Mouse (Mus musculus): ENCODE measurements around the gene Cacna1a.

The Cacna1a gene

GRCm38 (mm10) chr8:84388275-84388674 lies at the start of gene Cacna1a:
Gene Cacna1a (plus strand): TSS chr8:84388440.
- DNase-seq (ENCODE audit: low spot score), result no peak

- no peak for DNase-seq (ENCODE audit: low spot score)
These were observed 49.7 kb upstream of the Cacna1a start for GRCm38 (mm10) chr8:84338493-84338892.

GRCm38 (mm10) chr8:84339320-84339719 lies 48.9 kb upstream of the Cacna1a start:
- no peak for DNase-seq (ENCODE audit: low spot score)

- DNase-seq (ENCODE audit: low spot score), result no peak
These were observed 48.4 kb upstream of the Cacna1a start for GRCm38 (mm10) chr8:84339867-84340266.

- DNase-seq (ENCODE audit: low spot score), result no peak
These were observed 47.6 kb upstream of the Cacna1a start for GRCm38 (mm10) chr8:84340671-84341070.

GRCm38 (mm10) chr8:84345493-84345892 lies 42.7 kb upstream of the Cacna1a start:
- no peak for DNase-seq (ENCODE audit: low spot score)

- no peak for DNase-seq (ENCODE audit: low spot score)
These were observed 41.8 kb upstream of the Cacna1a start for GRCm38 (mm10) chr8:84346421-84346820.

- DNase-seq (ENCODE audit: low spot score), result no peak
These were observed 38.7 kb upstream of the Cacna1a start for GRCm38 (mm10) chr8:84349526-84349925.

- no peak for DNase-seq (ENCODE audit: low spot score)
These were observed 37.3 kb upstream of the Cacna1a start for GRCm38 (mm10) chr8:84350960-84351359.

- no peak for DNase-seq (ENCODE audit: low spot score)
These were observed 31.8 kb upstream of the Cacna1a start for GRCm38 (mm10) chr8:84356482-84356881.

- peak; percentile 33 for DNase-seq (ENCODE audit: low spot score)
These were observed 30.4 kb upstream of the Cacna1a start for GRCm38 (mm10) chr8:84357631-84358371.

- DNase-seq (ENCODE audit: low spot score), result peak; percentile 39
These were observed 24.7 kb upstream of the Cacna1a start for GRCm38 (mm10) chr8:84363428-84364134.

- no peak for DNase-seq (ENCODE audit: low spot score)
These were observed 23.0 kb upstream of the Cacna1a start for GRCm38 (mm10) chr8:84365197-84365596.

- no peak for DNase-seq (ENCODE audit: low spot score)
These were observed 17.3 kb upstream of the Cacna1a start for GRCm38 (mm10) chr8:84370972-84371371.

GRCm38 (mm10) chr8:84375038-84375437 lies 13.2 kb upstream of the Cacna1a start:
- no peak for DNase-seq (ENCODE audit: low spot score)

GRCm38 (mm10) chr8:84375803-84376202 lies 12.4 kb upstream of the Cacna1a start:
- DNase-seq (ENCODE audit: low spot score), result no peak

- DNase-seq (ENCODE audit: low spot score), result no peak
These were observed 11.7 kb upstream of the Cacna1a start for GRCm38 (mm10) chr8:84376564-84376963.

GRCm38 (mm10) chr8:84381676-84382075 lies 6.6 kb upstream of the Cacna1a start:
- DNase-seq (ENCODE audit: low spot score), result no peak

- no peak for DNase-seq (ENCODE audit: low spot score)
These were observed 533 bp downstream of the Cacna1a start for GRCm38 (mm10) chr8:84388773-84389172.

GRCm38 (mm10) chr8:84389173-84389572 lies 933 bp downstream of the Cacna1a start:
- DNase-seq (ENCODE audit: low spot score), result no peak

- no peak for DNase-seq (ENCODE audit: low spot score)
These were observed 3.4 kb downstream of the Cacna1a start for GRCm38 (mm10) chr8:84391611-84392010.

GRCm38 (mm10) chr8:84395751-84396457 lies 7.7 kb downstream of the Cacna1a start:
- no peak for DNase-seq (ENCODE audit: low spot score)

Data from spleen, adult 12 weeks (tissue).